Mouse (Mus musculus) megakaryocyte-erythroid progenitor cell, adult 5 weeks (primary cell): ENCODE results near the gene Ctdsp2. TPM values are rescaled to one million over a fixed set of nuclear protein-coding genes. Genes with fewer than 3 reads are reported as not detected.

Experiments used
- polyA plus RNA-seq: library from polyadenylated mRNA; stranded (reverse); fragments of >175 nt; gene quantifications from 2 replicates; pipeline ENCODE4 v1.2.3, GENCODE M21; 2012

Ctdsp2 gene
- polyA plus RNA-seq: 266 and 273 TPM in 2 replicates

GRCm38 (mm10) chr10:126978277-126978994 lies at the start of gene Ctdsp2:
Gene Ctdsp2 (plus strand): TSS chr10:126978717.

GRCm38 (mm10) chr10:127000529-127000928 lies 22.0 kb downstream of the Ctdsp2 start, which contains the start of gene Avil:
Gene Avil (plus strand): TSS chr10:127000709.

DNA sequence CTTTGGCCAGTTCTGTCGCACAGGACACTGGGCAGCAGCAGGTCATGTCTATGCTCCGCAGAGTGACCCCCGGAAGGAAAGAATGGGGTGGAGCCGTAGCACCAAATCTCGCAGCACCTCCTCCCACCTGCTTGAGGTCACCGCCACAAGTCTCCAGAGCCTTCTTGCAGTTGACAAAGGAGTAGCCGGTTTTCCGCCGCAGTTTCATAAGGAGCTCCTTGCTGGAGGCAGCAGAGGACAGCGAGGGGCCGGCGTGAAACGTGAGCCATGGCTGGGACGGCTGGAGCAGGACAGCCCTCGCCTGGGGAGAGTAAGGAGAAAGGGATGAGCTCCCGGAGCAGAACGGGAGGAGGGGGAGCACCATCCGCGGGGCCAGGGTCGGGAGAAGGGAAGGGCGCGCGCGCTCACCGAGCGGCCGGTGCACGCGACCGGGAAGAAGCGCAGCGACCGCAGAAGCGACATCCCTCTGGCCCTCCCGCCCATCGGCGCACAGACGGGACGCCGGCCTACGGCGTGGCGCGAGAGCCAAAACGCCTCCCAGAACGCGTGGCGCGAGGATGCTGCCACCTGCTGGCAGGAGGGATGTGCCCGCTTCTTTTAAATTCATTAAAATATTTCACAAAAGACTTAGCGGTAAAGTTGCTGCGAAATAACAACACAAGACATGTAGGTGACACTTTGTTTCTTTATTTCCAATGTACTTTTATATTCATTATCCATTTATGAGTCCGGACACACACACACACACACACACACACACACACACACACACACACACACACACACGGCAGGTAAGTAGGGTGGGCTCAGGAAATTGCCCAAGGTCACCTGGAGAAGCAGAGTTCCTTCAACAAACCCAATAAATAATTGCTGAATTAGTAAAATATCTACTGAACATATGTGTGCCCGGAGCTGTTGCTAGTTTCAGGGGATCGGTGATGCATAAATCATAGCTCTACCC lies 52.1 kb downstream of the Ctdsp2 start, which contains the start of gene Tsfm:
TSS of gene Tsfm (minus strand) at position 505 of the 961 bp plus-strand sequence.

GRCm38 (mm10) chr10:127041274-127041766 lies 62.8 kb downstream of the Ctdsp2 start, which contains the start of the genes Mettl1 and Eef1akmt3:
Gene Mettl1 (plus strand): TSS chr10:127041414.
Gene Eef1akmt3 (minus strand): TSS chr10:127041513.

DNA sequence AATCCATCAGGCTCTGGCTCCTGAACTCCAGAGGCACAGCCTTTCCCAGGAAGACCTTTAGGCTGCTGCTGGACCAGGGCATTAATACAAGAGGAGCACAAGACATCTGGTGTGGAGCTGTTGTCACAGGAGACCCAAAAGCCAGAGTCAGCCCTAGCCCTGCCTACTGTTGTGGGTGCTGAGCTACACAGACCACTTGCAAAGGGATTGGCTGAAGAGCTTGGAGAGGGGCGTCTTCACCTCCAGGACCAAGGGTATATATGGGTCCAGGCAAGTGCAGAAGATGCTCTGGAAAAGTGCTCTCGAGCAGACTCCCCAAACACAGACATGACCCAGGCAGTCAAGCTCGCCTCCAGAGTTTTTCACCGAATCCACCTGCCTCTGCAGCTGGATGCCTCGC lies 69.4 kb downstream of the Ctdsp2 start, which contains the start of gene Cyp27b1:
TSS of gene Cyp27b1 (plus strand) at position 297 of the 400 bp plus-strand sequence.

Other genes starting within 250 kb of the Ctdsp2 start
- 9.0 and 9.1 TPM in 2 replicates for gene Atp23, start 77.4 kb upstream of the Ctdsp2 start, polyA plus RNA-seq
- 0.06 and 0.16 TPM in 2 replicates for gene Avil, start 22.0 kb downstream of the Ctdsp2 start, polyA plus RNA-seq
- gene Tsfm, start 52.1 kb downstream of the Ctdsp2 start, polyA plus RNA-seq: 44.0 and 51.5 TPM in 2 replicates
- gene Mettl1, start 62.7 kb downstream of the Ctdsp2 start, polyA plus RNA-seq: 34.2 and 35.1 TPM in 2 replicates
- gene Eef1akmt3, start 62.8 kb downstream of the Ctdsp2 start, polyA plus RNA-seq: 0.05 TPM in 2 replicates
- 0.02 and 0.06 TPM in 2 replicates for gene Cyp27b1, start 69.5 kb downstream of the Ctdsp2 start, polyA plus RNA-seq
- 1.1 and 1.2 TPM in 2 replicates for gene March9, start 81.5 kb downstream of the Ctdsp2 start, polyA plus RNA-seq
- gene Cdk4, start 84.8 kb downstream of the Ctdsp2 start, polyA plus RNA-seq: 1,737 and 1,767 TPM in 2 replicates
- 32.2 and 46.6 TPM in 2 replicates for gene Tspan31, start 91.5 kb downstream of the Ctdsp2 start, polyA plus RNA-seq
- 57.1 and 68.6 TPM in 2 replicates for gene Agap2, start 96.6 kb downstream of the Ctdsp2 start, polyA plus RNA-seq
- gene Os9, start 142.4 kb downstream of the Ctdsp2 start, polyA plus RNA-seq: 290 and 314 TPM in 2 replicates
- 359 and 515 TPM in 2 replicates for gene B4galnt1, start 186.5 kb downstream of the Ctdsp2 start, polyA plus RNA-seq
- 0.36 and 0.47 TPM in 2 replicates for gene Slc26a10, start 201.9 kb downstream of the Ctdsp2 start, polyA plus RNA-seq
- 7.0 TPM in 2 replicates for gene Arhgef25, start 211.4 kb downstream of the Ctdsp2 start, polyA plus RNA-seq
- 161 and 188 TPM in 2 replicates for gene Dtx3, start 217.0 kb downstream of the Ctdsp2 start, polyA plus RNA-seq
- gene Pip4k2c, start 232.9 kb downstream of the Ctdsp2 start, polyA plus RNA-seq: 26.5 and 27.1 TPM in 2 replicates